Mouse (Mus musculus): ENCODE measurements at regions not wholly inside any gene's neighbourhood (a gene's known extent, or its start where the extent isn't known, plus 50 kb on each side); places are given as distances from the start of the nearest gene placed in this dataset.

DNA sequence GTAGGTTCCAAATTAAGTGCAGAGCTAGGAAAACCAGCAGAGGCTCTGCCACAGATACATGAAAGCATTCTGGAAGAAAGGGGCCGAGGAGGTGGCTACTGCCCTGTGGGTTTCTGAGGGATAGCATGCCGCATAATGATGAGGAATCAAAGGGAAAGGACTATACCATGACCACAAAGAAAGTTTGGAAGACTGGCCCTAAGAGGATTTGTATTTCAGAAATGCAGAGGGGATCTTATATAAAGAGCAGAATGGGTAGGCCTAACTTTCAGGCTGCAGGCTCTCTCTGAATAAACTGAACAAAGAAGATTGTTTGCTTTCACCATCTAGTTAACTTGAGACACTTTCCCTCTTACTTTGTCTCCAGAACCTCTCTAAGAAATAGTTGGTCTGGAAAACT is 777.9 kb downstream of the Basp1 start:
- Histone ChIP-seq H3K4me2 (ENCODE audit: low read length) (no peak overlapping the region), H3K4me1 (ENCODE audit: control insufficient read depth, insufficient read depth, low read length) (no peaks in the 10 kb centered on the region), H3K27me3 (ENCODE audit: control insufficient read depth, insufficient read depth, low read depth, low read length) (no peaks in the 10 kb centered on the region), H3K4me3 (ENCODE audit: low read depth, low read length) (no peak overlapping the region), H3K9me3 (replicated peaks; ENCODE audit: control insufficient read depth, low read length, poor library complexity, severe bottlenecking) (no peaks in the 10 kb centered on the region), H3K27ac (ENCODE audit: low read length) (no peak overlapping the region), H3K36me3 (ENCODE audit: control insufficient read depth, insufficient read depth, low read length) (no peaks in the 10 kb centered on the region), H3K9ac (ENCODE audit: low read depth, low read length) (no peak overlapping the region)
- no peak for ATAC-seq
- WGBS, result 22% methylated on average over 2 of the region's 2 CpGs

DNA sequence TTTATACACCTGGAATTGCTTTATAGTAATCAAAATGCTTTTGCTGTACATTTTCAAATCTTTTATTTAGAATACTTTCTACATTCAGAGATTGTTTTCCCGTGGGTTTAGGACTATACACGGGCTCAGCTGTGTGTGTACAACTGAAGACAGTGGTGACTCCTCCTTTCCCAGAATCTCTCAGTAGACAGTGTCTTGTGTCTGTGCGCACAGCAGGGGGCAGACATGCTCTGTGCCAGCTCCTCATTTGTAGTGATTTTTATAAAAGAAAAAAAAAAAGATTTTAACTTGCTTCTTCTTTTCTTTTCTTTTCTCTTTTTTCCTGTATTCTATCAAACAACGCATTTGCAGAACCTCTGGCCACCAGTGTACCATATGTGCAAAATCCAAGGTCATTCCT is 817.3 kb downstream of the Basp1 start:
- Histone ChIP-seq H3K9ac (ENCODE audit: low read depth, low read length) (no peak overlapping the region), H3K36me3 (ENCODE audit: control insufficient read depth, insufficient read depth, low read length) (no peaks in the 10 kb centered on the region), H3K4me2 (ENCODE audit: low read length) (no peak overlapping the region), H3K9me3 (replicated peaks; ENCODE audit: control insufficient read depth, low read length, poor library complexity, severe bottlenecking) (no peaks in the 10 kb centered on the region), H3K27me3 (ENCODE audit: control insufficient read depth, insufficient read depth, low read depth, low read length) (no peaks in the 10 kb centered on the region), H3K4me3 (ENCODE audit: low read depth, low read length) (no peak overlapping the region), H3K4me1 (ENCODE audit: control insufficient read depth, insufficient read depth, low read length) (0 out of 2 replicates have a peak, but pooled peaks cover 2% of the 10 kb centered on the region), H3K27ac (ENCODE audit: low read length) (no peak overlapping the region)
- ATAC-seq, result peak; percentile 80; the same call in 1 of the 2 replicates
- WGBS, result 35% methylated on average over 4 of the region's 4 CpGs

GRCm38 (mm10) chr15:24588943-24589342 is 824.6 kb downstream of the Basp1 start:
- Histone ChIP-seq H3K27ac (ENCODE audit: low read length) (no peak overlapping the region), H3K9ac (ENCODE audit: low read depth, low read length) (no peak overlapping the region), H3K36me3 (ENCODE audit: control insufficient read depth, insufficient read depth, low read length) (no peaks in the 10 kb centered on the region), H3K9me3 (replicated peaks; ENCODE audit: control insufficient read depth, low read length, poor library complexity, severe bottlenecking) (no peaks in the 10 kb centered on the region), H3K4me3 (ENCODE audit: low read depth, low read length) (no peak overlapping the region), H3K27me3 (ENCODE audit: control insufficient read depth, insufficient read depth, low read depth, low read length) (no peaks in the 10 kb centered on the region), H3K4me2 (ENCODE audit: low read length) (no peak overlapping the region), H3K4me1 (ENCODE audit: control insufficient read depth, insufficient read depth, low read length) (no peaks in the 10 kb centered on the region)
- ATAC-seq, result peak; percentile 62; the same call in 1 of the 2 replicates
- 23% methylated on average over 4 of the region's 4 CpGs for WGBS

DNA sequence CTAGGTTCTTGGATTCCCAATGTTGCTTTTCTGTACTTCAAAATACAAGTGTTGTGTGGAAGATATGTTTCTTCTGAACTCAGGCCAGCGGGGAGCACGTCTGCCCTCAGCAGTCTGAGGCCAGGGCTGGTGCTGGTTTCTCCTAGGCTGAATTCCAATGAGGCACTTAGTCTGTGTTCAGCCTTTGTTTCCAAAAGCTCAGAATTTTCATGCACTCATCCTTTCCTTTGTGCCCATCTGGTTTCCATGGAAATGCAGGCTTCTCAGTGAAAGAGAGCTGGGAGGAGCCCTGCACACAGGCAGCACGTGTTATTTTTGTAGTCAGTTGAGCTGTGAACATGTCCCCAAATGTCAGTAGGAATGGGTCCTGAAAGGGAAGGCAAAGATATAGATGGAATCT is 846.6 kb downstream of the Basp1 start:
- ATAC-seq, result peak; percentile 91
- Histone ChIP-seq H3K4me3 (ENCODE audit: low read depth, low read length) (no peak overlapping the region), H3K27ac (ENCODE audit: low read length) (peak overlapping the region; percentile 64), H3K4me2 (ENCODE audit: low read length) (no peak overlapping the region), H3K4me1 (ENCODE audit: control insufficient read depth, insufficient read depth, low read length) (peaks cover 6% of the 10 kb centered on the region), H3K27me3 (ENCODE audit: control insufficient read depth, insufficient read depth, low read depth, low read length) (no peaks in the 10 kb centered on the region), H3K9me3 (replicated peaks; ENCODE audit: control insufficient read depth, low read length, poor library complexity, severe bottlenecking) (no peaks in the 10 kb centered on the region), H3K9ac (ENCODE audit: low read depth, low read length) (no peak overlapping the region), H3K36me3 (ENCODE audit: control insufficient read depth, insufficient read depth, low read length) (no peaks in the 10 kb centered on the region)
- WGBS, result 3% methylated on average over 3 of the region's 3 CpGs

GRCm38 (mm10) chr15:24556806-24557205 is 856.8 kb downstream of the Basp1 start:
- no peaks in the 10 kb centered on the region for H3K36me3 ChIP-seq (ENCODE audit: control insufficient read depth, insufficient read depth, low read length)
- no peak overlapping the region for H3K27ac ChIP-seq (ENCODE audit: low read length)
- ATAC-seq, result no peak
- no peak overlapping the region for H3K4me2 ChIP-seq (ENCODE audit: low read length)
- no peaks in the 10 kb centered on the region for H3K27me3 ChIP-seq (ENCODE audit: control insufficient read depth, insufficient read depth, low read depth, low read length)
- no peaks in the 10 kb centered on the region for H3K4me1 ChIP-seq (ENCODE audit: control insufficient read depth, insufficient read depth, low read length)
- H3K4me3 ChIP-seq (ENCODE audit: low read depth, low read length), result no peak overlapping the region
- H3K9me3 ChIP-seq (replicated peaks; ENCODE audit: control insufficient read depth, low read length, poor library complexity, severe bottlenecking), result no peaks in the 10 kb centered on the region
- H3K9ac ChIP-seq (ENCODE audit: low read depth, low read length), result no peak overlapping the region
- 92% methylated on average over 4 of the region's 4 CpGs for WGBS

GRCm38 (mm10) chr15:24550108-24550507 is 863.5 kb downstream of the Basp1 start:
- no peak overlapping the region for H3K9ac ChIP-seq (ENCODE audit: low read depth, low read length)
- H3K36me3 ChIP-seq (ENCODE audit: control insufficient read depth, insufficient read depth, low read length), result no peaks in the 10 kb centered on the region
- no peak overlapping the region for H3K4me2 ChIP-seq (ENCODE audit: low read length)
- H3K4me3 ChIP-seq (ENCODE audit: low read depth, low read length), result no peak overlapping the region
- H3K4me1 ChIP-seq (ENCODE audit: control insufficient read depth, insufficient read depth, low read length), result no peaks in the 10 kb centered on the region
- no peak overlapping the region for H3K27ac ChIP-seq (ENCODE audit: low read length)
- WGBS, result 94% methylated on average over 3 of the region's 3 CpGs
- no peaks in the 10 kb centered on the region for H3K9me3 ChIP-seq (replicated peaks; ENCODE audit: control insufficient read depth, low read length, poor library complexity, severe bottlenecking)
- no peaks in the 10 kb centered on the region for H3K27me3 ChIP-seq (ENCODE audit: control insufficient read depth, insufficient read depth, low read depth, low read length)
- ATAC-seq, result no peak

DNA sequence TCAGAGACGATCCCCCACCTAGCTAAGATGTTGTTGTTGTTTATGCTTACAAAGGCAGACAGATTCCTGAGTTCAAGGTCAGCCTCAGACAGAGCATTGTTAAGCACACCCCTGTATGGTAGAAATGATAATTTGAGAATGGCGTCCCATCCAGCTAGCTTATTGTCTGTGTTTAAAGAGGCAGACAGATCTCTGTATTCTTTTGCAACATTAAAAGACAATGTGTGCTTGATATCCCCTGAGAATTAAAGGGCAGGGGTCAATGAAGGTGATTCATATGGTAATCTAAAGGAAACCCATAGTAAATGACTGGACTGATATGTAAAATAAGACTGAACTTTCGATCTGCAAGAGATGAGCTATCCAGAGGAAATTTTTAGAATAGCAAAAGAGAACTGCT is 883.5 kb downstream of the Basp1 start:
- Histone ChIP-seq H3K27me3 (ENCODE audit: control insufficient read depth, insufficient read depth, low read depth, low read length) (no peaks in the 10 kb centered on the region), H3K36me3 (ENCODE audit: control insufficient read depth, insufficient read depth, low read length) (no peaks in the 10 kb centered on the region), H3K4me3 (ENCODE audit: low read depth, low read length) (no peak overlapping the region), H3K4me1 (ENCODE audit: control insufficient read depth, insufficient read depth, low read length) (no peaks in the 10 kb centered on the region), H3K9me3 (replicated peaks; ENCODE audit: control insufficient read depth, low read length, poor library complexity, severe bottlenecking) (no peaks in the 10 kb centered on the region), H3K4me2 (ENCODE audit: low read length) (no peak overlapping the region), H3K27ac (ENCODE audit: low read length) (no peak overlapping the region), H3K9ac (ENCODE audit: low read depth, low read length) (no peak overlapping the region)
- WGBS, result 76% methylated on average over 3 of the region's 3 CpGs
- no peak for ATAC-seq

DNA sequence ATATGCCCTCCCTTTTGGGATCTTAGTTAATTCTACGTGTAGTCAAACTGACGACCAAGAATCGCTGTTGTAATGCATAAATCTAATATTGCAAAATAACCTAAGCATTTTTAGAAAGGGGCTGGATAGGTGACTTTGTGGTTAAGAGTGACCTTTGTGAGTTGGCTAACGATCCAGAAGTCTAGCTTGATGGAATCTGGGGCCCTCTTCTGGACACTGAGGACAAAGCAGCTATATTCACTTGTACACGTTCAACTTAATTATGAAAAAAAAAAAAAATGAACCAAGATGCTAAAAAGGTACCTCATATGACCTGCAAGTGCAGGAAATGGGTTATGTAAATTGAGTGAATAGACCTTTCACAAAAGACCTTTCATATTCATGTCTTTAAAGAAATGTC is 886.2 kb downstream of the Basp1 start:
- 83% methylated on average over 5 of the region's 5 CpGs for WGBS
- no peaks in the 10 kb centered on the region for H3K36me3 ChIP-seq (ENCODE audit: control insufficient read depth, insufficient read depth, low read length)
- no peak overlapping the region for H3K4me3 ChIP-seq (ENCODE audit: low read depth, low read length)
- no peak overlapping the region for H3K9ac ChIP-seq (ENCODE audit: low read depth, low read length)
- H3K9me3 ChIP-seq (replicated peaks; ENCODE audit: control insufficient read depth, low read length, poor library complexity, severe bottlenecking), result no peaks in the 10 kb centered on the region
- H3K27ac ChIP-seq (ENCODE audit: low read length), result no peak overlapping the region
- H3K4me2 ChIP-seq (ENCODE audit: low read length), result no peak overlapping the region
- no peaks in the 10 kb centered on the region for H3K27me3 ChIP-seq (ENCODE audit: control insufficient read depth, insufficient read depth, low read depth, low read length)
- no peak for ATAC-seq
- no peaks in the 10 kb centered on the region for H3K4me1 ChIP-seq (ENCODE audit: control insufficient read depth, insufficient read depth, low read length)

DNA sequence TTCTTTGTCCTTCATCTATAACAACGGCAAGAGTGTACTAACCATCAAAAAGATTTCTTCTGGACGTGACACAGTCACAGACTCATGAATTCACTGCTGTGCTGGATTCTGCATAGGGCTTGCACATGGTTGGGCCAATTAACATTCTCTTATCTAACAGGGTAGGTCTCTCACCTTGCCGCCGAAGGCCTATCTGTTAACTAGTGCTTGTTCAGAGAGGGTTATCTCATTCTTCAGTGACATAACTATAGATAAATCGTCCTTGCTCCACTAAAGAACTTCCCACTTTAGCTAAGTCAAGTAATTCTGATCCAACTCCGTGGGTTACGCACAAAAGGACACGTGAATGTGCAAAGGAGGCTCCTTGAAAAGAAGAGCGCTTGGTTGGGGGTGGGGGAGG is 899.6 kb downstream of the Basp1 start:
- Histone ChIP-seq H3K4me1 (ENCODE audit: control insufficient read depth, insufficient read depth, low read length) (no peaks in the 10 kb centered on the region), H3K9me3 (replicated peaks; ENCODE audit: control insufficient read depth, low read length, poor library complexity, severe bottlenecking) (no peaks in the 10 kb centered on the region), H3K36me3 (ENCODE audit: control insufficient read depth, insufficient read depth, low read length) (no peaks in the 10 kb centered on the region), H3K4me3 (ENCODE audit: low read depth, low read length) (no peak overlapping the region), H3K27me3 (ENCODE audit: control insufficient read depth, insufficient read depth, low read depth, low read length) (no peaks in the 10 kb centered on the region), H3K4me2 (ENCODE audit: low read length) (no peak overlapping the region), H3K9ac (ENCODE audit: low read depth, low read length) (no peak overlapping the region), H3K27ac (ENCODE audit: low read length) (no peak overlapping the region)
- no peak for ATAC-seq
- 87% methylated on average over 9 of the region's 9 CpGs for WGBS
